Mouse (Mus musculus): ENCODE data around the gene Foxred2.

Gene Foxred2

GRCm38 (mm10) chr15:77956404-77956901, at the start of gene Foxred2:
Gene Foxred2, minus strand, starts transcription at chr15:77956722.
- peak; percentile 86 for DNase-seq (ENCODE audit: low spot score)

- peak; percentile 24 for DNase-seq (ENCODE audit: low spot score)
Measured at GRCm38 (mm10) chr15:78003929-78004328, 47.4 kb upstream of the Foxred2 start.

- no peak for DNase-seq (ENCODE audit: low spot score)
Measured at GRCm38 (mm10) chr15:78001400-78001799, 44.9 kb upstream of the Foxred2 start.

GRCm38 (mm10) chr15:77988541-77988940, 32.0 kb upstream of the Foxred2 start:
- DNase-seq (ENCODE audit: low spot score) = peak; percentile 33

- DNase-seq (ENCODE audit: low spot score) = no peak
Measured at GRCm38 (mm10) chr15:77983391-77983790, 26.9 kb upstream of the Foxred2 start.

- peak; percentile 58 for DNase-seq (ENCODE audit: low spot score)
Measured at GRCm38 (mm10) chr15:77982195-77982939, 25.8 kb upstream of the Foxred2 start.

- no peak for DNase-seq (ENCODE audit: low spot score)
Measured at GRCm38 (mm10) chr15:77981181-77981680, 24.7 kb upstream of the Foxred2 start.

GRCm38 (mm10) chr15:77979427-77979865, 22.9 kb upstream of the Foxred2 start:
- no peak for DNase-seq (ENCODE audit: low spot score)

- DNase-seq (ENCODE audit: low spot score) = no peak
Measured at GRCm38 (mm10) chr15:77977663-77978062, 21.1 kb upstream of the Foxred2 start.

- no peak for DNase-seq (ENCODE audit: low spot score)
Measured at GRCm38 (mm10) chr15:77974165-77974841, 17.8 kb upstream of the Foxred2 start.

GRCm38 (mm10) chr15:77970470-77971292, 14.2 kb upstream of the Foxred2 start, which contains the start of gene Eif3d:
Gene Eif3d, minus strand, starts transcription at chr15:77970813.
- peak; percentile 98 for DNase-seq (ENCODE audit: low spot score)

- DNase-seq (ENCODE audit: low spot score) = peak; percentile 21
Measured at GRCm38 (mm10) chr15:77969940-77970469, 13.5 kb upstream of the Foxred2 start.

GRCm38 (mm10) chr15:77965117-77965528, 8.6 kb upstream of the Foxred2 start:
- DNase-seq (ENCODE audit: low spot score) = no peak

GRCm38 (mm10) chr15:77962447-77962846, 5.9 kb upstream of the Foxred2 start:
- no peak for DNase-seq (ENCODE audit: low spot score)

GRCm38 (mm10) chr15:77960693-77961092, 4.2 kb upstream of the Foxred2 start:
- no peak for DNase-seq (ENCODE audit: low spot score)

- no peak for DNase-seq (ENCODE audit: low spot score)
Measured at GRCm38 (mm10) chr15:77958071-77958470, 1.5 kb upstream of the Foxred2 start.

- DNase-seq (ENCODE audit: low spot score) = no peak
Measured at GRCm38 (mm10) chr15:77957625-77958024, 1.1 kb upstream of the Foxred2 start.

- DNase-seq (ENCODE audit: low spot score) = peak; percentile 24
Measured at GRCm38 (mm10) chr15:77955440-77956403, 800 bp downstream of the Foxred2 start.

- DNase-seq (ENCODE audit: low spot score) = no peak
Measured at GRCm38 (mm10) chr15:77954362-77954761, 2.2 kb downstream of the Foxred2 start.

- no peak for DNase-seq (ENCODE audit: low spot score)
Measured at GRCm38 (mm10) chr15:77952921-77953320, 3.6 kb downstream of the Foxred2 start.
